Mouse (Mus musculus): ENCODE measurements at regions not wholly inside any gene's neighbourhood (a gene's known extent, or its start where the extent isn't known, plus 50 kb on each side); places are given as distances from the start of the nearest gene placed in this dataset.
A peak's percentile ranks its signal among the peaks of the same experiment; 100 is the strongest.
"Not testable (repeated sequence)": the region's sequence is repeated elsewhere in the genome, so short reads cannot be mapped to it uniquely, and the experiment has no call there.

- DNase-seq (ENCODE audit: low spot score), result peak; percentile 0
Observed at GRCm38 (mm10) chr14:114001377-114001776, 687.0 kb downstream of the Tpm3-rs7 start.

- no peak for DNase-seq (ENCODE audit: low spot score)
Observed at GRCm38 (mm10) chr14:114002420-114002819, 688.0 kb downstream of the Tpm3-rs7 start.

GRCm38 (mm10) chr14:114037063-114037462 lies 722.7 kb downstream of the Tpm3-rs7 start:
- no peak for DNase-seq (ENCODE audit: low spot score)

- no peak for DNase-seq (ENCODE audit: low spot score)
Observed at GRCm38 (mm10) chr14:114038611-114039312, 724.4 kb downstream of the Tpm3-rs7 start.

- no peak for DNase-seq (ENCODE audit: low spot score)
Observed at GRCm38 (mm10) chr14:114053558-114054235, 739.3 kb downstream of the Tpm3-rs7 start.

GRCm38 (mm10) chr14:114061347-114061746 lies 746.9 kb downstream of the Tpm3-rs7 start:
- no peak for DNase-seq (ENCODE audit: low spot score)

GRCm38 (mm10) chr14:114062582-114062981 lies 748.2 kb downstream of the Tpm3-rs7 start:
- DNase-seq (ENCODE audit: low spot score), result no peak

GRCm38 (mm10) chr14:114073236-114073635 lies 758.8 kb downstream of the Tpm3-rs7 start:
- no peak for DNase-seq (ENCODE audit: low spot score)

- no peak for DNase-seq (ENCODE audit: low spot score)
Observed at GRCm38 (mm10) chr14:114074011-114074410, 759.6 kb downstream of the Tpm3-rs7 start.

- DNase-seq (ENCODE audit: low spot score), result no peak
Observed at GRCm38 (mm10) chr14:114106786-114107185, 792.4 kb downstream of the Tpm3-rs7 start.

- DNase-seq (ENCODE audit: low spot score), result no peak
Observed at GRCm38 (mm10) chr14:114128491-114128890, 814.1 kb downstream of the Tpm3-rs7 start.

- no peak for DNase-seq (ENCODE audit: low spot score)
Observed at GRCm38 (mm10) chr14:114166005-114166404, 851.6 kb downstream of the Tpm3-rs7 start.

- no peak for DNase-seq (ENCODE audit: low spot score)
Observed at GRCm38 (mm10) chr14:114215609-114216008, 876.4 kb upstream of the Gpc5 start.

GRCm38 (mm10) chr14:114220868-114221267 lies 871.1 kb upstream of the Gpc5 start:
- no peak for DNase-seq (ENCODE audit: low spot score)

GRCm38 (mm10) chr14:114230711-114231110 lies 861.3 kb upstream of the Gpc5 start:
- no peak for DNase-seq (ENCODE audit: low spot score)

- no peak for DNase-seq (ENCODE audit: low spot score)
Observed at GRCm38 (mm10) chr14:114255037-114255436, 837.0 kb upstream of the Gpc5 start.

GRCm38 (mm10) chr14:114261657-114262056 lies 830.4 kb upstream of the Gpc5 start:
- DNase-seq (ENCODE audit: low spot score), result no peak

GRCm38 (mm10) chr14:114300611-114301010 lies 791.4 kb upstream of the Gpc5 start:
- no peak for DNase-seq (ENCODE audit: low spot score)

- no peak for DNase-seq (ENCODE audit: low spot score)
Observed at GRCm38 (mm10) chr14:114307479-114307878, 784.5 kb upstream of the Gpc5 start.

GRCm38 (mm10) chr14:114332662-114333061 lies 759.4 kb upstream of the Gpc5 start:
- DNase-seq (ENCODE audit: low spot score), result no peak

GRCm38 (mm10) chr14:114349345-114349744 lies 742.7 kb upstream of the Gpc5 start:
- DNase-seq (ENCODE audit: low spot score), result no peak

- not testable (repeated sequence) for DNase-seq (ENCODE audit: low spot score)
Observed at GRCm38 (mm10) chr14:114349816-114350215, 742.2 kb upstream of the Gpc5 start.

- DNase-seq (ENCODE audit: low spot score), result no peak
Observed at GRCm38 (mm10) chr14:114352307-114352706, 739.7 kb upstream of the Gpc5 start.

- no peak for DNase-seq (ENCODE audit: low spot score)
Observed at GRCm38 (mm10) chr14:114374847-114375246, 717.2 kb upstream of the Gpc5 start.
